Mouse (Mus musculus): ENCODE results near the gene Sbno2.

GRCm38 (mm10) chr10:80032799-80033480 lies 72.4 kb downstream of the Sbno2 start:
- TF ChIP-seq POLR2A (IDR thresholded peaks at IDR 0.05; ENCODE audit: insufficient read depth, low read depth, low read length) (no peak), CTCF (IDR thresholded peaks at IDR 0.05) (no peak)
